Mouse (Mus musculus) thymus, adult 2 months (tissue): ENCODE results near the gene Slc22a6.

Experiments used
- CTCF ChIP-seq: fragments of 200-500 bp; IDR thresholded peaks from 2 replicates; pipeline ENCODE4 v1.5.1; 2012; ENCODE audit warnings: mild to moderate bottlenecking, control low read depth, low read length, moderate library complexity, borderline replicate concordance; ENCODE audit not compliant: control insufficient read depth, poor library complexity, insufficient read depth; ENCODE audit errors: extremely low read depth
- POLR2A ChIP-seq: fragments of 200-500 bp; IDR thresholded peaks from 2 replicates; pipeline ENCODE4 v1.6.1; 2012; ENCODE audit warnings: mild to moderate bottlenecking, low read length, control low read depth, moderate library complexity; ENCODE audit not compliant: control insufficient read depth, poor library complexity, insufficient read depth; ENCODE audit errors: extremely low read depth

GRCm38 (mm10) chr19:8621098-8621497 lies 3.3 kb downstream of the Slc22a6 start:
- no peak for TF ChIP-seq POLR2A
- no peak for TF ChIP-seq CTCF
